Mouse (Mus musculus) midbrain, embryonic 11.5 days (tissue): ENCODE results near the gene Cisd2. TPM values are rescaled to one million over a fixed set of nuclear protein-coding genes. Genes with fewer than 3 reads are reported as not detected.
A peak's percentile ranks its signal among the peaks of the same experiment; 100 is the strongest.

ENCODE experiments used
- ATAC-seq: fragments of 200-750 bp; cut with Nextera tagmentation; 2 replicates; pipeline ENCODE4 v1.8.0; 2017; ENCODE audit warnings: moderate TSS enrichment, moderate library complexity; ENCODE audit not compliant: low FRiP score
- DNase-seq: peaks from one replicate; pipeline ENCODE4 v3.0.0; 2015; ENCODE audit warnings: low spot score; ENCODE audit errors: missing footprints
- H3K27ac ChIP-seq: fragments of 300-500 bp; sonication (generic); 2 replicates; pipeline ENCODE4 v1.5.1; 2014; ENCODE audit warnings: low read depth, low read length
- H3K27me3 ChIP-seq: fragments of 300-500 bp; sonication (generic); 2 replicates; pipeline ENCODE4 v1.6.1; 2014; ENCODE audit warnings: mild to moderate bottlenecking, low read length, moderate library complexity, mixed read lengths; ENCODE audit not compliant: control insufficient read depth, insufficient read depth
- H3K36me3 ChIP-seq: fragments of 300-500 bp; sonication (generic); 2 replicates; pipeline ENCODE4 v1.6.1; 2014; ENCODE audit warnings: mild to moderate bottlenecking, low read length, moderate library complexity, mixed read lengths; ENCODE audit not compliant: control insufficient read depth, insufficient read depth
- H3K4me1 ChIP-seq: fragments of 300-500 bp; sonication (generic); 2 replicates; pipeline ENCODE4 v1.6.1; 2014; ENCODE audit warnings: low read length; ENCODE audit not compliant: control insufficient read depth, insufficient read depth
- H3K4me2 ChIP-seq: fragments of 300-500 bp; sonication (generic); 2 replicates; pipeline ENCODE4 v1.6.1; 2014; ENCODE audit warnings: mild to moderate bottlenecking, moderate library complexity
- H3K4me3 ChIP-seq: fragments of 300-500 bp; sonication (generic); 2 replicates; pipeline ENCODE4 v1.5.1; 2014; ENCODE audit warnings: low read depth, low read length
- H3K9ac ChIP-seq: fragments of 300-500 bp; sonication (generic); 2 replicates; pipeline ENCODE4 v1.6.1; 2014; ENCODE audit warnings: low read length
- H3K9me3 ChIP-seq: fragments of 300-500 bp; sonication (generic); 2 replicates; pipeline ENCODE4 v1.6.1; 2016; ENCODE audit warnings: low read length; ENCODE audit not compliant: control insufficient read depth
- WGBS: fragments of 180-500 bp; shearing (Covaris S2); extraction: QIAGEN DNeasy Blood & Tissue Kit; methylation state at CpG from one replicate; pipeline ENCODE4 v1.1.7; 2014; 5-methylcytosine and 5-hydroxymethylcytosine counted together
- polyA plus RNA-seq: library from polyadenylated mRNA; unstranded; fragments of >200 nt; fragmentation: Nextera tagmentation; extraction: Ambion mirVana; gene quantifications from 2 replicates; pipeline ENCODE4 v1.2.1, GENCODE M21; 2014

Cisd2 gene
- polyA plus RNA-seq, result 85.5 and 90.0 TPM in 2 replicates

- ATAC-seq, result peak; percentile 4; the same call in 1 of the 2 replicates
Observed at GRCm38 (mm10) chr3:135423608-135424212, at the start of gene Cisd2. Gene Cisd2 (minus strand): TSS chr3:135423925.

GRCm38 (mm10) chr3:135470823-135471222 lies 47.1 kb upstream of the Cisd2 start:
- no peak overlapping the region for H3K9ac ChIP-seq
- DNase-seq (no peak), ATAC-seq (no peak)
- no peaks in the 10 kb centered on the region for H3K9me3 ChIP-seq
- no peaks in the 10 kb centered on the region for H3K27me3 ChIP-seq
- H3K4me3 ChIP-seq, result no peak overlapping the region
- no peak overlapping the region for H3K27ac ChIP-seq
- no peaks in the 10 kb centered on the region for H3K4me1 ChIP-seq
- no peak overlapping the region for H3K4me2 ChIP-seq
- 87% methylated on average over 1 of the region's 1 CpGs for WGBS
- no peaks in the 10 kb centered on the region for H3K36me3 ChIP-seq

More at GRCm38 (mm10) chr3:135423608-135424212, at the start of gene Cisd2:
- Histone ChIP-seq H3K9ac (peak within 1 kb of the TSS; percentile 85), H3K4me1 (peaks cover 9% of the 10 kb centered on the region; the same call in 1 of the 2 replicates), H3K36me3 (no peaks in the 10 kb centered on the region), H3K27ac (peak within 1 kb of the TSS; percentile 85), H3K4me3 (peak within 1 kb of the TSS; percentile 77), H3K27me3 (no peaks in the 10 kb centered on the region), H3K9me3 (no peaks in the 10 kb centered on the region), H3K4me2 (peak within 1 kb of the TSS; percentile 65)
- no peak for DNase-seq
- WGBS, result 6% methylated on average over 8 of the region's 8 CpGs

GRCm38 (mm10) chr3:135469974-135470373 lies 46.2 kb upstream of the Cisd2 start:
- Histone ChIP-seq H3K9me3 (no peaks in the 10 kb centered on the region), H3K4me2 (no peak overlapping the region), H3K4me1 (no peaks in the 10 kb centered on the region), H3K4me3 (no peak overlapping the region), H3K27ac (no peak overlapping the region), H3K9ac (no peak overlapping the region), H3K27me3 (no peaks in the 10 kb centered on the region), H3K36me3 (no peaks in the 10 kb centered on the region)
- no peak for ATAC-seq
- DNase-seq, result peak; percentile 86
- 61% methylated on average over 4 of the region's 4 CpGs for WGBS

GRCm38 (mm10) chr3:135469146-135469545 lies 45.4 kb upstream of the Cisd2 start:
- DNase-seq, result no peak
- no peaks in the 10 kb centered on the region for H3K9me3 ChIP-seq
- H3K4me2 ChIP-seq, result no peak overlapping the region
- H3K9ac ChIP-seq, result no peak overlapping the region
- 55% methylated on average over 3 of the region's 3 CpGs for whole genome bisulfite sequencing
- 0 out of 2 replicates have a peak, but pooled peaks have one; percentile 15 for ATAC-seq
- H3K4me3 ChIP-seq, result no peak overlapping the region
- no peak overlapping the region for H3K27ac ChIP-seq
- no peaks in the 10 kb centered on the region for H3K36me3 ChIP-seq
- H3K27me3 ChIP-seq, result no peaks in the 10 kb centered on the region
- no peaks in the 10 kb centered on the region for H3K4me1 ChIP-seq

GRCm38 (mm10) chr3:135468402-135468801 lies 44.7 kb upstream of the Cisd2 start:
- Histone ChIP-seq H3K4me2 (no peak overlapping the region), H3K9me3 (no peaks in the 10 kb centered on the region), H3K27me3 (no peaks in the 10 kb centered on the region), H3K27ac (no peak overlapping the region), H3K4me1 (no peaks in the 10 kb centered on the region), H3K36me3 (no peaks in the 10 kb centered on the region), H3K4me3 (no peak overlapping the region), H3K9ac (no peak overlapping the region)
- DNase-seq, result no peak
- ATAC-seq, result no peak
- 82% methylated on average over 1 of the region's 1 CpGs for WGBS

GRCm38 (mm10) chr3:135458981-135459380 lies 35.3 kb upstream of the Cisd2 start:
- no peaks in the 10 kb centered on the region for H3K27me3 ChIP-seq
- H3K4me2 ChIP-seq, result no peak overlapping the region
- no peak overlapping the region for H3K27ac ChIP-seq
- H3K9me3 ChIP-seq, result no peaks in the 10 kb centered on the region
- DNase-seq (no peak), ATAC-seq (no peak)
- H3K9ac ChIP-seq, result no peak overlapping the region
- peaks cover 4% of the 10 kb centered on the region; the same call in 1 of the 2 replicates for H3K36me3 ChIP-seq
- no peaks in the 10 kb centered on the region for H3K4me1 ChIP-seq
- H3K4me3 ChIP-seq, result no peak overlapping the region

GRCm38 (mm10) chr3:135444930-135445329 lies 21.2 kb upstream of the Cisd2 start:
- ATAC-seq (no peak), DNase-seq (no peak)
- H3K27ac ChIP-seq, result no peak overlapping the region
- H3K9ac ChIP-seq, result no peak overlapping the region
- H3K4me1 ChIP-seq, result peaks cover 6% of the 10 kb centered on the region
- no peak overlapping the region for H3K4me2 ChIP-seq
- H3K36me3 ChIP-seq, result no peaks in the 10 kb centered on the region
- H3K27me3 ChIP-seq, result no peaks in the 10 kb centered on the region
- H3K9me3 ChIP-seq, result no peaks in the 10 kb centered on the region
- no peak overlapping the region for H3K4me3 ChIP-seq

- no peak overlapping the region for H3K27ac ChIP-seq
- H3K4me3 ChIP-seq, result peak overlapping the region; percentile 98
- no peak overlapping the region for H3K9ac ChIP-seq
- H3K4me2 ChIP-seq, result peak overlapping the region; percentile 83
- ATAC-seq (no peak), DNase-seq (peak; percentile 85)
- WGBS, result 66% methylated on average over 10 of the region's 10 CpGs
- H3K27me3 ChIP-seq, result no peaks in the 10 kb centered on the region
- H3K9me3 ChIP-seq, result no peaks in the 10 kb centered on the region
- H3K36me3 ChIP-seq, result no peaks in the 10 kb centered on the region
- H3K4me1 ChIP-seq, result peaks cover 16% of the 10 kb centered on the region
Observed at GRCm38 (mm10) chr3:135440621-135441020, 16.9 kb upstream of the Cisd2 start.

GRCm38 (mm10) chr3:135440221-135440620 lies 16.5 kb upstream of the Cisd2 start:
- H3K9ac ChIP-seq, result peak overlapping the region; percentile 97
- H3K27ac ChIP-seq, result no peak overlapping the region
- peak overlapping the region; percentile 98 for H3K4me3 ChIP-seq
- peak; percentile 87 for DNase-seq
- H3K27me3 ChIP-seq, result no peaks in the 10 kb centered on the region
- H3K36me3 ChIP-seq, result no peaks in the 10 kb centered on the region
- H3K9me3 ChIP-seq, result no peaks in the 10 kb centered on the region
- WGBS, result 27% methylated on average over 7 of the region's 7 CpGs
- ATAC-seq, result no peak
- peaks cover 16% of the 10 kb centered on the region for H3K4me1 ChIP-seq
- peak overlapping the region; percentile 83 for H3K4me2 ChIP-seq
